20 mouse cellular contexts compared by ENCODE assay signal in genomic region chr10:8212611-8213226, GRCm38 (mm10).
DNase-seq lines count a peak whose midpoint lies in the region; ATAC-seq and TF ChIP-seq lines count a peak whose summit lies in the region.
"Had no signal": no experiment of that assay in that cellular context is flagged by ENCODE, and none has a peak within 500 bp of the region (broad histone marks: within the 10 kb centered on the region; RNA-seq: fewer than 3 reads in every experiment).

No protein-coding gene starts in this region.

- no peak for DNase-seq in heart, embryonic 10.5 days (ENCODE audit: low spot score)
- no peak for DNase-seq in heart, adult 18-20 months
- DNase-seq in liver, postnatal 0 days = no peak
- no peak for DNase-seq in liver, embryonic 11.5 days (ENCODE audit: low spot score)
- DNase-seq in embryonic facial prominence, embryonic 10.5 days (ENCODE audit: low spot score) = no peak
- DNase-seq in cerebellum, postnatal 25 days = no peak
- DNase-seq in layer of hippocampus, postnatal 10 days (ENCODE audit: low spot score in 2 of 2) = no peak
- DNase-seq: cerebellum, adult 9-10 months; gastrocnemius, postnatal 25 days; kidney, adult 9 months; kidney, postnatal 4 days; layer of hippocampus, adult 9-11 months; right cerebral cortex, postnatal 4 days had no signal

- H3K9me3 ChIP-seq in heart, embryonic 10.5 days = no peaks in the 10 kb centered on the region
- no peaks in the 10 kb centered on the region for H3K9me3 ChIP-seq in liver, postnatal 0 days (ENCODE audit: low read length)
- H3K9me3 ChIP-seq in liver, embryonic 11.5 days (ENCODE audit: control insufficient read depth, low read length) = no peaks in the 10 kb centered on the region
- H3K9me3 ChIP-seq in embryonic facial prominence, embryonic 10.5 days = no peaks in the 10 kb centered on the region
- no peaks in the 10 kb centered on the region for H3K9me3 ChIP-seq in limb, embryonic 12.5 days
- H3K9me3 ChIP-seq: embryonic facial prominence, embryonic 15.5 days; limb, embryonic 13.5 days; liver, embryonic 15.5 days; megakaryocyte, embryonic 14.5 days had no signal

- H3K27ac ChIP-seq in heart, embryonic 10.5 days = peak overlapping the region; percentile 69; the same call in 1 of the 2 replicates
- H3K27ac ChIP-seq in liver, postnatal 0 days (ENCODE audit: low read depth) = peak overlapping the region; percentile 60; the same call in 1 of the 2 replicates
- no peak overlapping the region for H3K27ac ChIP-seq in liver, embryonic 11.5 days (ENCODE audit: low read depth, low read length)
- H3K27ac ChIP-seq in embryonic facial prominence, embryonic 10.5 days (replicated peaks) = peak overlapping the region; percentile 78
- H3K27ac ChIP-seq in limb, embryonic 12.5 days = peak overlapping the region; percentile 86; the same call in 1 of the 2 replicates
- H3K27ac ChIP-seq: embryonic facial prominence, embryonic 15.5 days; hindbrain, postnatal 0 days; liver, embryonic 15.5 days had no signal

- no peak overlapping the region for H3K9ac ChIP-seq in liver, postnatal 0 days (replicated peaks)
- no peak overlapping the region for H3K9ac ChIP-seq in liver, embryonic 11.5 days (ENCODE audit: low read depth, low read length)
- no peak overlapping the region for H3K9ac ChIP-seq in limb, embryonic 12.5 days (replicated peaks)
- H3K9ac ChIP-seq: embryonic facial prominence, embryonic 15.5 days; limb, embryonic 13.5 days; liver, embryonic 15.5 days had no signal

- peak; percentile 86 for ATAC-seq in liver, postnatal 0 days
- ATAC-seq in liver, embryonic 11.5 days (replicated peaks; ENCODE audit: low FRiP score) = no peak
- ATAC-seq in limb, embryonic 12.5 days (ENCODE audit: insufficient number of reproducible peaks, insufficient read depth, low FRiP score, low TSS enrichment, low read depth) = no peak
- ATAC-seq: forebrain, embryonic 16.5 days; hindbrain, postnatal 0 days had no signal

- H3K27me3 ChIP-seq in heart, embryonic 10.5 days (ENCODE audit: insufficient read depth, poor library complexity, severe bottlenecking) = no peaks in the 10 kb centered on the region
- H3K27me3 ChIP-seq in liver, postnatal 0 days (ENCODE audit: insufficient read depth, low read length) = no peaks in the 10 kb centered on the region
- no peaks in the 10 kb centered on the region for H3K27me3 ChIP-seq in liver, embryonic 11.5 days (replicated peaks; ENCODE audit: control insufficient read depth, insufficient read depth, low read length)
- no peaks in the 10 kb centered on the region for H3K27me3 ChIP-seq in embryonic facial prominence, embryonic 10.5 days (replicated peaks; ENCODE audit: low read depth, poor library complexity, severe bottlenecking)
- H3K27me3 ChIP-seq in limb, embryonic 12.5 days = peaks cover 8% of the 10 kb centered on the region; the same call in 1 of the 2 replicates
- H3K27me3 ChIP-seq: embryonic facial prominence, embryonic 15.5 days; limb, embryonic 13.5 days; liver, embryonic 15.5 days had no signal

- H3K4me3 ChIP-seq in heart, embryonic 10.5 days = no peak overlapping the region
- no peak overlapping the region for H3K4me3 ChIP-seq in liver, postnatal 0 days (ENCODE audit: low read depth, low read length)
- no peak overlapping the region for H3K4me3 ChIP-seq in liver, embryonic 11.5 days (ENCODE audit: low read depth, low read length)
- no peak overlapping the region for H3K4me3 ChIP-seq in embryonic facial prominence, embryonic 10.5 days
- H3K4me3 ChIP-seq in limb, embryonic 12.5 days (replicated peaks) = no peak overlapping the region
- H3K4me3 ChIP-seq: embryonic facial prominence, embryonic 15.5 days; limb, embryonic 13.5 days; liver, embryonic 15.5 days; megakaryocyte, embryonic 14.5 days had no signal

- WGBS in heart, embryonic 10.5 days = 88% methylated on average over 11 of the region's 11 CpGs
- WGBS in liver, postnatal 0 days (ENCODE audit: insufficient replicate concordance) = 71% methylated on average over 11 of the region's 11 CpGs
- WGBS in liver, embryonic 11.5 days = 76% methylated on average over 11 of the region's 11 CpGs
- 85% methylated on average over 11 of the region's 11 CpGs for WGBS in embryonic facial prominence, embryonic 10.5 days
- 77% methylated on average over 11 of the region's 11 CpGs for WGBS in limb, embryonic 12.5 days

- no peak for TF ChIP-seq CTCF in liver, postnatal 0 days (IDR thresholded peaks at IDR 0.05; ENCODE audit: low read depth)

- peaks cover 24% of the 10 kb centered on the region for H3K4me1 ChIP-seq in heart, embryonic 10.5 days
- peaks cover 16% of the 10 kb centered on the region for H3K4me1 ChIP-seq in liver, postnatal 0 days (ENCODE audit: insufficient read depth)
- H3K4me1 ChIP-seq in liver, embryonic 11.5 days (replicated peaks; ENCODE audit: control insufficient read depth, insufficient read depth, low read length) = peaks cover 5% of the 10 kb centered on the region; the same call in 1 of the 2 replicates
- H3K4me1 ChIP-seq in embryonic facial prominence, embryonic 10.5 days = peaks cover 55% of the 10 kb centered on the region
- peaks cover 40% of the 10 kb centered on the region for H3K4me1 ChIP-seq in limb, embryonic 12.5 days (replicated peaks)

- H3K4me2 ChIP-seq in liver, postnatal 0 days (ENCODE audit: low read depth, low read length) = no peak overlapping the region
- no peak overlapping the region for H3K4me2 ChIP-seq in liver, embryonic 11.5 days
- no peak overlapping the region for H3K4me2 ChIP-seq in limb, embryonic 12.5 days
- H3K4me2 ChIP-seq: embryonic facial prominence, embryonic 15.5 days had no signal

- TF ChIP-seq EP300 in liver, postnatal 0 days (IDR thresholded peaks at IDR 0.05; ENCODE audit: low read depth) = no peak

- no peaks in the 10 kb centered on the region for H3K36me3 ChIP-seq in heart, embryonic 10.5 days
- no peaks in the 10 kb centered on the region for H3K36me3 ChIP-seq in liver, postnatal 0 days (replicated peaks; ENCODE audit: insufficient read depth, low read length)
- no peaks in the 10 kb centered on the region for H3K36me3 ChIP-seq in liver, embryonic 11.5 days (ENCODE audit: control insufficient read depth, insufficient read depth, low read length)
- H3K36me3 ChIP-seq in embryonic facial prominence, embryonic 10.5 days (replicated peaks) = no peaks in the 10 kb centered on the region
- no peaks in the 10 kb centered on the region for H3K36me3 ChIP-seq in limb, embryonic 12.5 days
- H3K36me3 ChIP-seq: embryonic facial prominence, embryonic 15.5 days; limb, embryonic 13.5 days; liver, embryonic 15.5 days had no signal
